Mouse (Mus musculus): ENCODE measurements around the gene Cyp2w1. TPM values are rescaled to one million over a fixed set of nuclear protein-coding genes. Genes with fewer than 3 reads are reported as not detected.

The Cyp2w1 gene
- total RNA-seq, 2 experiments from 2014 or later = not detected

DNA sequence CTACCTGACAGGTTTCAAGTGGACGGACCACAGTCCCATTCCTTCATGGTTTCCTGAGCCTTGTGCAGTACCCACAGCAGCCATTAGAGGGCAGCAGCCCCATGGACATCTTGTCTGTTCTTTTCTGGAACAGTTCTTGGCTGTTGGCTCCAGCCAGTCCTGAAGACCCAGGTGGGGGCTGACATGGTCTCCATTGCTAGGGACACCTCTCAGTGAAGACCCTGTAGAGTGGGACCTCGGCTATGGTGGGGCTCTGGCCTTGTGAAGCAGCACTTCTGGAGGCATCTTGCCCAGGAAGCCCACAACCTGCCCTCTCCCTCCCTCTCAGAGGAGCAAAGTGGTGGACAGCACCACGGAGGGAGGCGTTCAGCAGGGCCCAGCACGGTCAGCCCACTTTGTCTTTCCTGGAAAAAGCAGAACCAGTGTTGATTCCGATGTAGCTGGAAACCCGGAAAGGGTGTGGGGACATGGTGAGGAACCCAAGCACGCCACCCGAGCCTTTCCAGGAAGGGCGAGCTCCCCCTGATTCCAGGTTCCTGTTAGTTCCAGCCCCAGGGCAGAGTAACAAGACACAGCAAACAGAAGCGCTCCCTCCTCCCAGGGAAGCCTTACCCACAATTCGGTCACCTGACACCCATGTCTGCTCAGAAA is 12.0 kb downstream of the Cyp2w1 start:
- DNase-seq (ENCODE audit: low spot score in 2 of 2) = peak; percentile 86 to 95

DNA sequence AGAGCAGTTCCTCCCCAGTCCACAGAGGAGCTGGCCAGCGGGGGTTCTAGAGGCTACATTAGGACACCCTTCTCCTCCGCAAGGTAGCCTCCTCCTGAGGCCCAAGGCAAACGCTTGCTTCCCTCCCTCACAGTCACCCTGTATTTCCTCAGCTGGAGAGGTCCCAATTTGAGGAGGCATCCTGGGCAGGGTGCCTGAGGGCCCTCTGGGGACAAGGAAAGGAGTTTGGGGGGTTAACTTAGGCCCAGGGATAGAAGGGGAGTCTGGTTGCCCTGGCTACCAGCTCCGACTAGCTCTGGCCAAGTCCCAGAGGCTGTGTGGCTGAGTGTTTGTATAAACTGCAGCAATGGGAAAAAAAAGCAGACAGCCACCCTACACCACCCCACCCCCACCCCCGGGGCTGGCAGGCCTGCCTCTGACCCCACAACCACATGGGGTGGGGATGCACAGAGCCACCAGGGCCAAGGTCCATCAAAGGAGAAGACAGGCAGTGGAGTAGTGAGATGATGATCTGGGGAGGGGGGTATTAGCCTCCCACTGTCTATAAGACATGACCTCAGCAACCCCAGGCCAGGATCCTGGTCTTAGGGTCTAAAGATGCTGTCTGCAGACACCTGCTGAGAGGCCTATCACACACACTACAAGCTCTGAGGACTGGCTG is 12.6 kb downstream of the Cyp2w1 start:
- no peak for DNase-seq (ENCODE audit: low spot score in 2 of 2)

DNA sequence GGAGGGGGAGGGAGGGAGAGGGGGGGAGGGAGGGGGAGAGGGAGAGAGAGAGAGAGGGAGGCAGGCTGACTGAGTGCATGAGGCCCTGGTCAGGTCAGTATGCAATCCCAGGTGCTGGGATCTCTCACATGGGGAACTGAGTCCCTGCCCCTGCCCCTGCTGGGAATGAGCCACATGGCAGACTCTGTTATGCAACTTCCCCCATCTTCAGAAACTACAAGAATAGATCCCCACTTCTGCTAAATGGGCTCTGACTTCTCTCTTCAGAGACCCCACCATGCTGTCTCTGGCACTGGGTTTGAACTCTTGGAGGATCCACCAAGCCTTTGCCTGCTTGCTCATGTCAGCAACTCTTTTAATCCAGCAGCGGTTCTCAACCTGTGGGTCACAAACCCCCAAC is 13.4 kb downstream of the Cyp2w1 start:
- no peak for DNase-seq (ENCODE audit: low spot score in 2 of 2)

DNA sequence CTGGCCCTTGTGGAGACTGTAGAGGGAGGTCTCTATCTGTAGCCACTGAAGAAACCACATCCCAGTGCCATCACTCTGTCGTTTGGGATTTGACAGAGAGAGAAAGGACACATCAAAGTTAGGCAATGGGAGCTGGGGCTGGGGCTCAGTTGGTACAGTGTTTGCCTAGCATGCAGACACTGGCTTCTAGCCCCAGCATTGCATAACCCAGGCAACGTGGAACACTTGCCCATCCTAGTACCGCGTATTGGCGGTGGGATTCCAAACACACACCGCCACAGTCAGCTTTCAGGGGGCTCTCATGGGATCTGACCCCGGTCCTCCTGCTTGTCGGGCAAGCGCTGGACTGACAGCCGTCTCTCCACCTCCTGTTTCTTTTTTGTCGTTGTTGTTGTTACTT is 14.1 kb downstream of the Cyp2w1 start:
- DNase-seq (ENCODE audit: low spot score in 2 of 2) = no peak

DNA sequence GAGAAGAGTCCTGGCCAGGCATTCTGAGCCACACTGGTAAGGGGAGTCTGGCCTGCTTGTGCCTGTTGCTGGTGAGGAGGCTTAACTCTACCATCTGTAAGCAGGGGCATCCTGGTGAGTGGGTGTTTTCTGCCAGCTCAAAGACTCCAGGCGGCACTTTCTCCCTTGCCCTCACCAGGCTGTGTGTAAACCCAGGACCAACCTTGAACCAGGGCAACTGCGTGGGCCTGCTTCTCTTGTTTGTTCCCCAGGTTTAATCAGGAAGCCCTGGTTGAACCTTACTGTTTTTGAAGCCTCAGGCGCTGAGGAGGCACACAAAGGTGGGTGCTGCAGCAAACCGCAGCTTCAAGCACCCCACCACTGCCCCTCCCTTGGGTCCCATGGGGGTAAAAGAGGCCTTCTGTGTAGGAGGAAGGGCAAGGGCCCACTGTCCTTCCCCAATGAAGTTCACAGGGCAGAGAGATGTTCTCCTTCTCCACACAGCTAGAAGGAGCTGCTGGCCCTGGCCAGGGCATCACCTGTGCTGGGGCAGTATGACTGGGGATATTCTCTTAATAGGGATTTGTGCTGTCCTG is 15.6 kb downstream of the Cyp2w1 start:
- no peak for DNase-seq (ENCODE audit: low spot score in 2 of 2)

DNA sequence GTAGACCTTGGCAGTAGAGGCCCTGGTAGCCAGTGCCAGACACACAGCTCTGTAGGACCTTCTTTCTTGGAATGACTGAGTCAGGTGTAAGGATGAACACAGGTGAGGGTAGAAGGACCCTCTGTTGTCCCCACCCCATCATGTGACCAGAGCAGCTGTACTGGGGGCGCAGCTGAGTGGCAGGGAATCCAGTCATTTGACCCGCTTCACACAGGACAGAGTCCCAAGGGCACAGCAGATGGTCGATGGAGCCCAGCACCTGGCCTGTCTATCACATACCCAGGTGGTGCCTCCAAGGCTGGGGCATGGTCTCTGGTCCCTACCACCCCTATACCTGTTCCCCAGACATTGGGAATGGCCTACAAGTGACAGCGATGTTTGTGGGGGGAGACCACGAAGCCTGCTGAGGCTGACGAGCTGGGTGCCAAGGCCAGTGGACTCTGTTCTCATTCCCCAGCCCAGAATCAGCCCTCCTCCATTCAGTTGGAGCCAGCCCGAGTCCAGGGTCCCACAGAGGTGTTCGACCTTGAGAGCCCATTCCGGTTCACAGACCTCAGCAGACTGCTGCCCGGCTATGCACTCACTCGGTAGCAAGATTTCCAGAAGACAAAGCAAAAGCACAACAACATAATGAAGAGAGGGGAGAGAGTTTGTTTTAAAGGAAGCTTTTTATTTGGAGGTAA is 16.4 kb downstream of the Cyp2w1 start:
- no peak for DNase-seq (ENCODE audit: low spot score in 2 of 2)

DNA sequence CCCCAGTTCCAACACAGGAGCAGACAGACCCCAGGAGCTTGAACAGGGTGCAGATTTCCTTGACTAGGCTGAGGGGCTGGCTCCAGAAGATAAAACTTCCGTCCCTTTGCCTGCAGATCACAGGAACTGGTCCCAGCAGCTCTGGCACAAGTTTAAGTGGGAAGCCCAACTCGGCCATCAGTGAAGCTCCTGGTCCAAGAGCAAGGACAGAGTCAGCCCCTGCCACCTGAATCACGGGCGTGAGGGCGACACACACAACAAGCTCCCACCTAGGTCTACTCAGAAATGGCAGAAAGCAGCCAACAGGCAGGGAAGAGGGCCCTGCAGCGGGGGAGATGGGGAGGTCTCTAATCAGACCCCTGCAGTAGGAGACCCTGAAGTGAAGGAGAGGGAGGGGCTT is 17.9 kb downstream of the Cyp2w1 start:
- no peak for DNase-seq (ENCODE audit: low spot score in 2 of 2)

DNA sequence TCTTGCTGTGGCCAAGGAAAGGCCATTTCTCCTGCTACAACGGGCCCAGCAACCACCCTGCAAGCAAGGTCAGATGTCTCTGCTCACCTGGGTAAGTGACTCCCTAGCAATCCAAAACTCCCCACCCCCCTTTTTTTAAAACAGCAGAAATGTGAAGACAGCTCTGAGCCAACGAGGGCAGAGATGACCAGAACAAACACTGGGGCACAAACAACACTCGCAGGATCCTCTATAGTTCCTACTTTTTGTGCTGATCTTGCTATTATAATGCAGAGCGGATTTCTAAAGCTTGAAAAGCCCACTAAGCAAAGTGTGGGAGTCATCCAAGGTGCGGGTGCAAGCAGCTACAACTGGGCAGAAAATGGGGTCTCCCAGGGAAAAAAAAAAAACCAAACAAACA is 18.7 kb downstream of the Cyp2w1 start:
- DNase-seq (ENCODE audit: low spot score in 2 of 2) = no peak

DNA sequence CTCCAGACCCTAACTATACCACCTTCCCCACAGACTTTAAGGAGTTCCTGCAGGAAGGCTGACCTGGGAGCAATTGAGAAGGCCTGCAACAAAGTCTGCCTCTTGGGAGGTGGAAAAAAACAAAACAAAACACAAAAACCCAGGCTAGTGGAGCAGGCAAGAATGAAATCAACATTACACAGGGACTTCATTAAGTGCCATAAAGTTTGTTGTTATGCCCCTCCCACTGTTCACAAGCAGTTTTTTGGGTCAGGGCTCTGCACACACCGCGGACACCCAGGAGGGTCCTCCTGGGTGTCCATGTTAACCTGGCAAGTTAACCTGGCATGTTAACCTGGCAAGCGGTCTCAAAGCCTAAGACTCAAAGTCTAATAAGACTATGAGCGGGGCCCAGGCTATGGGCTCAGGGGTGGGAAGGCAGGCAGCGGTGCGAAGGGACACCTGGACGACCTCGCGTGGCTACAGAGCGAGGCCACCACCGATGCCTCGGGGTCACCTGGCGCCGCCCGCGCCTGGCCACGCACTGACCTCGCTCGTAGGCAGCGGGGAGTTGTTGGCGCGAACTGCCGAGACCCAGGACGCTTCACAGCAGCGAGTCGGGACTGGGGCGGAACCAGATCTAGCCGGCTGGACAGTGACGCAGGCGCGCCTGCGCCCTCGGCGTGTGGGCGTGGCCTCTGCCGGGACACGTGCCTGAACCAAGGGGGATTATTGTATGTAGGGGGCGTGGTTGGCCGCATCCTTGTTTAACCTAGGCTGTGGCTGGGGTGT is 19.4 kb downstream of the Cyp2w1 start:
- peak; percentile 84 to 90 for DNase-seq (ENCODE audit: low spot score in 2 of 2)

DNA sequence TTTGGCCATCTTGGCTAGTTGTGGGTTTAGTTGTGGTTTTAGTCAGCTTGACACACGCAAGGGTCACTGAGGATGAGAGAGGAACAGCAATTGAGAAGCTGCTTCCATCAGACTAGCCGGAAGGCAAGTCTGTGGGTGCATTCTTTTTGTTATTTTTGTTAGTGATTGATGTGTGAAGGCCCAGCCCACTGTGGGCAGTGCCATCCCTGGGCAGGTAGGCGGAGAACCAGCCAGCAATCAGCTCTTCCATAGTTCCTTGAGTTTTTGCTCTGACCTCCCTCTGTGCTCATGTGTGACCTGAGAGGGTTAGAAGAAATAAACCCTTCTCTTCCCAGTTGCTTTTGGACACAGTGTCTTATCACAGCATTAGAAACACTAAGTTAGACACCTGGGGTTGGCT is 20.7 kb downstream of the Cyp2w1 start:
- DNase-seq (ENCODE audit: low spot score in 2 of 2) = no peak

DNA sequence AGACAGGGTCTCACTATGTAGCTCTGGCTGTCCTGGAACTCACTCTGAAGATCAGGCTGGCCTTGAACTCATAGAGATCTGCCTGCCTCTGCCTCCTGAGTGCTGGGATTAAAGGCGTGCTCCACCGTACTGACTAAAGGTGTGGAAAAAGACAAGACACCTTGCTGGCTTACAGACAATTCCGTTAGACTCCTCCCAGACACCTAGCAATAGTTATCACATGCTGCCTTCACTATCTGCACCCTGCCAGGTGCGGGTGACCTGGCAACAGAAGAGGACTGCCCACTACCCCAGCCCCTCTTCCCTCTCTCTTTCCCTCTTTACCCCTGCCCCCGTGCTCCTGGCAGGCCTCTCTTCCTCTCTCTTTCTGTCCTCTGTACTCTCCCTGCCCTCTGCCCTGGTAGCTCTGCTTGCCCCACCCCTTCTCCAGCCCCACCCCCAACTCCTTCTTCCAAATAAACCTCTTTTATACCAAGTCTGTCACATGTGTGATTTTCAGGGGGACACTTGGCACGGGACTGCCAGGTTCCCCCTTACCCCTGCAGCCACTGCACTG is 21.6 kb downstream of the Cyp2w1 start:
- DNase-seq (ENCODE audit: low spot score in 2 of 2) = no peak

DNA sequence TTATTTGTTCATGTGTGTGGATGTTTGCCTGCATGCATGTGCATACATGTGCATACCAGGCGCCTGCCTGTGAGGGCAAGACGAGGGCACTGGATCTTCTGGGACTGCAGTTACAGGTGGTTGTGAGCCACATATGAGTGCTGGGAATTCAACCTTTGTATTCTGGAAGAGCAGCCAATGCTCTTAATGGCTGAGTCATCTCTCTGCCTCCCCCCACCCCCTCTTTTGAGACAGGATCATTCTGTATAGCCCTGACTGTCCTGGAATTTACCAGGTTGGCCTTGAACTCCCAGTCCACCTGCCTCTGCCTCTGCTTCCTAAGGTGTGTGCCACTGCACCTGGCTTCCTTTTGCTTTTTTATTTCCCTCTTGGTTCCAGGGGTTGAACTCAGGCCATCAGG is 22.4 kb downstream of the Cyp2w1 start:
- no peak for DNase-seq (ENCODE audit: low spot score in 2 of 2)

DNA sequence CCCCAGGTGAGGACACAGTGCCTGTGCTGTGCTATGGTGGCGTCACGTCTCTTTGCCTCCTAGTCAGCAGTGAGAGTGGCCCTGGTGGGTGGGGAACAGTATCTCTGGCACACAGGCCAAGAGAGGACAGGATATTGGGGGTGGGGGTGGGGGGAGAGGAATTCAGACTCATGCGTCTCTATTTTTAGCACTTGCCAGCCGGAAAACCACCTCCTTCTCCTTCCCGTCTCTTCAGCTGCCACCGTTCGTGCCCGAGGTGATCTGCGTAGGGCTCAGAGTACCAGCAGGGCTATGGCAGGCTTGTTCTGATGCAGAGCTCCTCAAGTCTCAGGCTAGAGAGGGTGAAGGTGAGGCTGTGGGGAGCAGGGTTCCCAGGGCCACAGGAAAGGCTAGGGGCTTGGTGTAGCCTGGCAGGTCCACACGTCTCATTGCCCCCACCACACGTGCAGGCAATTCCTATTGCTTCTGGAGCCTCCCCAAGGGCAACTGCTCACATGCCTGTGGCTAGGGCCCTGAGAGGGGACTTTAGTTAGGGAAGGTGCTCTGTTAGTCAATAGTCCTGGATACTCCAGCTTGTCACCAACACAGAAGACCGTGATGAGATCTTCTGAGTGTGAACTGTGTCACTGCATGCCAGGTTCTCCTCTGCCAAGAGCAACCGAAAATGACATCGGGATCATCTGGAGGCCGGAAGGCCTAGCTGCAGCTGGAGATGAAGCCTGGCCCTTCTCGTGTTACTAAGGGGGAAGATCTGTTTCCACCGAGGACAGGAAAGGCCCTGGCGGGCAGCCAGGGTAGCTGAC is 25.3 kb downstream of the Cyp2w1 start, which contains the start of gene Gpr146:
Gpr146 (plus strand) TSS at position 230 of the 803 bp plus-strand sequence.
- no peak for DNase-seq (ENCODE audit: low spot score in 2 of 2)

DNA sequence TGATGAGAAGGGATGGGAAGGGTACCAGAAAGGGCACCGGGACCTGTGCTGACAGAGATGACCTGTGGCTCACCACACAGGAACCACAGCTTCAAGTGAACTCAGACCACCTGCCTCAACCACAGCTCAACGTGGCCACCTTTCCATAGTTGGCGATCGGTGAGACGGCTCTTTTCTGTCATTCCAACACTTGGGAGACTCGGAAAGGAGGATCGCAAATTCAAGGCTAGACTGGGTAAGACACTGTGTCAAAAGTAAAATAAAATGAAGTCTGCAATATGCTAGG is 25.8 kb downstream of the Cyp2w1 start:
- DNase-seq (ENCODE audit: low spot score in 2 of 2) = no peak

DNA sequence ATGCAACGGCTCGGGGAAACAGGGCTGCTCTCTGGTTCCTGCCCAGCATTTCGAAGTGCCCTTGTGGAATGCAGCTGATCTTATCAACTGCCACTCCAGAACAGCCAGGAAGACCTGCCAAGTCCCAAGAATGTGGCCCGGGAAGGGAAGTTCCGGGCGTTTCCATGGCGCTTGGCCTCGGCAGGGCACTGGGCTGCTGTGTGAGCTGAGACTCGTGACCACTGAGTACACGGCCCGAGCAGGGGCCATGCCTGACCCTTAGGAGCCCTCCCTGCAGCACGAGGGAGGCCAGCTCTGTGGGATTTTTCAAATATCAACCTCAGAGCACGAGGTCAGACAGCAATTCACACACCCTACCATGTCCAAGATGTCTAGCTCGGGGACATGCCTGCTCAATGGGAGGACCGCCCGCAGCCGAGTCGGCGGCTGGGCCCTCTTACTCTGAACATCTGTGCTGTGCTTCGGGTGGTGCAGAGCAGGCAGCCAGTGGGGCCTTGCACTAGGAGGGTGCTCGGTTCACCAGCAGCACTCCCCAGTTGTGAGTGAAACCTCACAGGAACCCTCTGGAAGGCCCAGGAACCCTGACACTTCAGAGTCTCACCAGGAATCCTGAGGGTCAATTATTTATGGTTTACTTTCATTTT is 26.7 kb downstream of the Cyp2w1 start:
- no peak for DNase-seq (ENCODE audit: low spot score in 2 of 2)

DNA sequence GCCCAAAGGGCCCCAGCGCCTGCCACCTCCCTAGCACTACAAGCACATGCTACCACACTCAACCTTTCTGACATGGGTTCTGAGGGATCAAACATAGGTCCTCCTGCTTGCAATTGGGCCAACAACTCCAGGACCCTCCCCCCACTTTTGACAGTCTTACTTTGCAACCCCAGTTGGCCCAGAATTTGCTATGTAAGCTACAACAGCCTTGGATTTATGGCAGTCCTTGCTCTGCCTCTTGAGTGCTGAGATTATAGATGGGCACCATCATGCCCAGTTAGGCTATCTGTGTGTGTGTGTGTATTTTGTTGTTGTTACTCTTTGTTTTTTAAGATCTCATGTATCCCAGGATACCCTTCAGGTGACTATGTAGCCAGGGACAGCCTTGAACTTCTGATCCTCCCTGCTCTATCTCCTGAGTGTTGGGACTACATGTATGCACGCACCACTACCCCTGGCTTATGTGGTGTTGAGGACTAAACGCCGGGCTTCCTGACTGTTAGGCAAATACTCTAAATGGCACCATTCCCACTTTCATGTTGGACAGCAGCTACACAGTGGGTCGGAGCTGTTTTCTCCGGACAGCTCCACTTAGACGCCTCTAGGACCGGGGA is 27.5 kb downstream of the Cyp2w1 start:
- no peak for DNase-seq (ENCODE audit: low spot score in 2 of 2)

DNA sequence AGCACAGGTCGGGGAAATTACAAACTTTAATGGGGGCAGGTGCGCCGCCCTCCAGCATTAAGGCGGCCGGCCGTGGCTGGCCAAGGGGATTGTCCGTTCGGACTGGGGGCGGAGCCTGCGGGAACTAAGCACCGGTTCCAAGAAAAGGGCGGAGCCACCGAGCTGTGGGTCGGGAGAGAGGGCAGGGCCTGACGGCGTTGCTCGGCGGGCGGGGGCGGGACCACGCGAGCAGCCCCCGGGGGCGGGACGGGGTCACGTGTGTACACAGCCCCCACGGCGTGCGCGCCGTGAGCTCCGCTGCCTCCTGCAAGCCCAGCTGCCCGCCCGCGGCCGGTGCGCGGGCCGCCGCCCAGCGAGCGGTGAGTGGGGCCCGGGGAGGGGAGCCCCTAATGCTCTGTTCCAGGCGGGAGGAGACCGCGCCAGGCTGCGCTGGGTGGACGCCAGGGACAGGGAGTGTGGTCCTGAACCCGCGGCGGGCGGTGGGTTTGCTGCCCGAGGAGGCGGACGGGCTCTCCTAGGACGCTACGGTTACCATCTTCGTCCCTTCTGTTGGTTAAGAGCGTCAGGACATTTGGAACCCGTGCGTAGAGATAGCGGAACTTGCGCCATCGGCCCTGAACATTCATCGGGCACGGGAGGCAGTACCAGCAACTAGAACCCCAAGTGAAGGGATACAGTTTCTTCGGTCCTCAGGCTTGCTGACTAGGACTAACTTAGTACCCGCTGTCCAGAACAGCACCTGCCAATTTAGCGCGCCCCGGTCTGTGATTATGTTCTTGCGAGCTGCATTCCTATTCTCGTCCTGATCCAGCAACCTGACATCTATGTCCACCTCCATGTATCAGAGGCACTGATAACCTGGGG is 28.2 kb downstream of the Cyp2w1 start:
- peak; percentile 81 to 87 for DNase-seq (ENCODE audit: low spot score in 2 of 2)
